Mouse (Mus musculus): Measurements from ENCODE around the gene Mmrn1.

GRCm38 (mm10) chr6:60961838-60962237 lies 37.1 kb downstream of the Mmrn1 start:
- TF ChIP-seq CTCF (IDR thresholded peaks at IDR 0.05; ENCODE audit: low read depth) (no peak), EP300 (IDR thresholded peaks at IDR 0.05; ENCODE audit: low read depth) (no peak)

All from liver, postnatal 0 days (tissue).